Mouse (Mus musculus): Measurements from ENCODE around the gene Lgr5. TPM values are rescaled to one million over a fixed set of nuclear protein-coding genes. Genes with fewer than 3 reads are reported as not detected.

Gene Lgr5
- polyA plus RNA-seq, 1 experiment, result 1.5 TPM

DNA sequence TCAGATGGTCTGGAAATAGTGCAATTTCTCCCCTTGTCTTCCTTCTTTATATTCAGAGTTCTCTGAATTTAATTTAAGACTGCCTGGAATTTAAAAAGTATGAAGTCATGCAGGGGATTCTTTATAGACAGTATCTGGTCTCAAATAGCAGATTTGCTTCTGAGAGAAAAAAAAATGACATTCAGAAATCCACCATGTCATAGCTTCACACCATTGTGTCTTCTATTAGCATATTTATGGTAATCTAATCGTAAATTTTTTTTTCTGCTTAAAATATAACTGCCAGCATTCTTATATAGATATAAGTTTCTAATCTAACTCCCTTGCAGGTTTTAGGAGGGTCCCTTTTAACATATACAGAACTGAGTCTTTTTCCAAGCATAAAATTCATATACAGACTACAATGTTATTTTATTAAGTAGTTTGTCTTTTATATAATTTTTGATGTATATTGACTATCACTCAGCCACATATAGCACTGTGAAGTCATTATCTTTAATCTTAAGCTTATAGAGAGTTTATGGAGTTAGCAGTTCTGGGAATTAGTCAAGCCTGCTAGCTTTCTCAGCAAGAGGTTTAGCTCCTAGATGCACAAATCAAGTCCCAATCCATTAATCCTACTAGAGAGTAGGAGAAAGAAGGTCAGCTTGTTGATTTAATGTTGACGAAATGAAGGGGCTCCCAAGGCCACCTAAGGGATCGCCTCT lies 15.7 kb downstream of the Lgr5 start:
- TF ChIP-seq POLR2A (IDR thresholded peaks at IDR 0.05; ENCODE audit: extremely low read depth, insufficient read depth, low read length) (no peak), CTCF (IDR thresholded peaks at IDR 0.05; ENCODE audit: extremely low read depth, insufficient read depth, low read length) (no peak)
- Histone ChIP-seq H3K27ac (ENCODE audit: insufficient read depth, low read length) (no peak overlapping the region), H3K4me3 (ENCODE audit: insufficient read depth, low read length) (no peak overlapping the region), H3K4me1 (ENCODE audit: control insufficient read depth, insufficient read depth, low read length) (no peaks in the 10 kb centered on the region)

DNA sequence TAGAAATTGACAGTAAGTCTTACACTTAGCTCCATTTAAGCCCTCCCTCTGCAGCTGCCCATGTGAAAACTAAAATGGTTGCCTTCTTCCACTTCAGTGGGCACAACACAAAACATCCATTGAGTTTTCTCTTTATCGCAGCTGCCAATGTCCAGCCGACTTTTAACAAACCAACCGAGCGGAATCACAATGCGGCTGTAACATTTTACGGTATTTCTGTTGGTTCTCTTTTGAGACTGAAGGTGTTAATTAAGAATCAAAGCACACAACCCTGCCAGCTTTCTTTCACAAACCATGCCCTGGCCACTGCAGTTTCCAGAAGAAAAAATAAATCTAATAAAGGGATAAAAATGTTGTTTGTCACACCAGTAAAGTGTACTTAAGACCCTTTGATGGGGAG lies 16.3 kb downstream of the Lgr5 start:
- Histone ChIP-seq H3K27ac (ENCODE audit: insufficient read depth, low read length) (no peak overlapping the region), H3K4me1 (ENCODE audit: control insufficient read depth, insufficient read depth, low read length) (no peaks in the 10 kb centered on the region), H3K4me3 (ENCODE audit: insufficient read depth, low read length) (no peak overlapping the region)
- TF ChIP-seq POLR2A (IDR thresholded peaks at IDR 0.05; ENCODE audit: extremely low read depth, insufficient read depth, low read length), result no peak
- TF ChIP-seq CTCF (IDR thresholded peaks at IDR 0.05; ENCODE audit: extremely low read depth, insufficient read depth, low read length), result no peak

DNA sequence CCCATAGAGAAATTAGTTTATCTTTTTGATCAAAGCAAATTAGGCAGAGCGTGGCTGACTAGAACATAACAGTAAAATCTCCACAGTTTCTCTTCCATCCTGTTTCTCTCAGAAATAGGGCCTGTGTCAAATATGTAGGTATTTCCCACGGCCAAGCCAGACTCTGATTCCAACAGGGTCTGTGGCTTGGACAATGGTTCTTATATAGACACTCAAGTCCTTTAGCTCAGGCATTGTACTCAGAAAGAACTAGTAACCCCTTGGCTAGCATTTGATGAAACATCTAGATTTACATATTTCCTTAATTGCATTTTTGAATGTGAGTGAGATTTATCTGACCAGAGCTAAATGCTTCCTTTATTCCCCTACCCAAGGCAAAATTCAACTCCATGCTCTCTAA lies 17.0 kb downstream of the Lgr5 start:
- Histone ChIP-seq H3K4me3 (ENCODE audit: insufficient read depth, low read length) (no peak overlapping the region), H3K4me1 (ENCODE audit: control insufficient read depth, insufficient read depth, low read length) (no peaks in the 10 kb centered on the region), H3K27ac (ENCODE audit: insufficient read depth, low read length) (no peak overlapping the region)
- TF ChIP-seq CTCF (IDR thresholded peaks at IDR 0.05; ENCODE audit: extremely low read depth, insufficient read depth, low read length), result no peak
- no peak for TF ChIP-seq POLR2A (IDR thresholded peaks at IDR 0.05; ENCODE audit: extremely low read depth, insufficient read depth, low read length)

DNA sequence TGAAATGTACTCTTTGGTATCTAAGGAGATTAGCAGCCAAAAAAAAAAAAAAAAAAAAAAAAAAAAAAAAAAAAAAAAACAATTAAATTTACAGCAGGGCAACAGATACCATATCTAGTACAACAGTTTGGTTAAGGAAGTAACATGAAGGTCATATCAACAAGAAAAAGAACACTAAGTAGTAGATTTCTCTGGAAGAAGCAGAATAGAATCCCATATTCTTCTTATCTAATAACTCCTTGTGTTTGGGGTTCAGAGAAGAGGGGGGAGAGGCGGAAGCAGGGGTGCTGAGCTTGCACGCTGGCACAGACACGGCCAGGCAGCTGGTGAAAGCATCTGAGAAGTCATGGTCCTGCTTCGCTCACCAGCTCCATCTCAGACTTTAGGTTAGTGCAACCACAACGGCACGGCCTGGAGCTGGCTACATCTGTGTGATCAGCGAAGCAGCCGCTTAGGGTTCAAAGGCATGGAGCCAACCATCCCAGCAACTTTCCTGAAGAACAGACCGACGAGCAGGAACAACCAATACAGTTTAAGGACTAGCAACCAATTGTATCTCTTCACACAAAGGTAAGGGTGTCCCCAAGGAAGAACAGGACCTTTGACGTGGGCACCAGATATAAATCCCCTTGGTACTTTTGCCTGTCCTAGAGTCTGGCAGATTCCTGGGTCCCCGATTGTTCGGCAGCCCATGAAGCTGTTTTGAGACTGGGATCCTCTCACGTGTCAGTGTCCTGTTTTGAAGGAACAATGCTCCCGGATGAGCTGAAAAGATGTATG lies 17.7 kb downstream of the Lgr5 start, which contains the start of gene A930009A15Rik:
Gene A930009A15Rik, plus strand, starts transcription at position 275 of the 780 bp plus-strand sequence.
- Histone ChIP-seq H3K4me3 (ENCODE audit: insufficient read depth, low read length) (no peak within 1 kb of the TSS), H3K4me1 (ENCODE audit: control insufficient read depth, insufficient read depth, low read length) (no peaks in the 10 kb centered on the region), H3K27ac (ENCODE audit: insufficient read depth, low read length) (no peak within 1 kb of the TSS)
- TF ChIP-seq POLR2A (IDR thresholded peaks at IDR 0.05; ENCODE audit: extremely low read depth, insufficient read depth, low read length) (0 out of 2 replicates have a peak, but pooled peaks have one; percentile 26), CTCF (IDR thresholded peaks at IDR 0.05; ENCODE audit: extremely low read depth, insufficient read depth, low read length) (no peak)

DNA sequence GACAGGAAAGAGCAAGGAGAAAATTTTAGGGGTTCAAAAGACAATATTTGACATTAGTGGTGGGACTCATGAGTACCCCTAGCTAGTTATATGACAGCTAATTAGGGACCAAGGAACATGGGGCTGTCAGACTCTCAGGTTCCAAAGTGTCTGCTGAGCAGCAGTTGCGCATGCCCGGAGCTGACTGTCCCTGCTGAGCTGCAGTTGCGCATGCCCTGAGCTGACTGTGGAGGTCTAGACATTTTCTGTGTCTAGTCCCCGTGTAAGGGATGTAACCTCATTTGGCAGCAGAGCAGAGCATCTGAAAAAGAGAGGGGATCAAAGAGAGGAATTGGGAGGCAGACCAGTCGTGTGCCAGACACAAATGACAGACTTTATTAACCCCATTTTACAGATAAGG lies 23.6 kb downstream of the Lgr5 start:
- TF ChIP-seq POLR2A (IDR thresholded peaks at IDR 0.05; ENCODE audit: extremely low read depth, insufficient read depth, low read length), result no peak
- no peak for TF ChIP-seq CTCF (IDR thresholded peaks at IDR 0.05; ENCODE audit: extremely low read depth, insufficient read depth, low read length)
- Histone ChIP-seq H3K4me3 (ENCODE audit: insufficient read depth, low read length) (no peak overlapping the region), H3K27ac (ENCODE audit: insufficient read depth, low read length) (no peak overlapping the region), H3K4me1 (ENCODE audit: control insufficient read depth, insufficient read depth, low read length) (no peaks in the 10 kb centered on the region)

DNA sequence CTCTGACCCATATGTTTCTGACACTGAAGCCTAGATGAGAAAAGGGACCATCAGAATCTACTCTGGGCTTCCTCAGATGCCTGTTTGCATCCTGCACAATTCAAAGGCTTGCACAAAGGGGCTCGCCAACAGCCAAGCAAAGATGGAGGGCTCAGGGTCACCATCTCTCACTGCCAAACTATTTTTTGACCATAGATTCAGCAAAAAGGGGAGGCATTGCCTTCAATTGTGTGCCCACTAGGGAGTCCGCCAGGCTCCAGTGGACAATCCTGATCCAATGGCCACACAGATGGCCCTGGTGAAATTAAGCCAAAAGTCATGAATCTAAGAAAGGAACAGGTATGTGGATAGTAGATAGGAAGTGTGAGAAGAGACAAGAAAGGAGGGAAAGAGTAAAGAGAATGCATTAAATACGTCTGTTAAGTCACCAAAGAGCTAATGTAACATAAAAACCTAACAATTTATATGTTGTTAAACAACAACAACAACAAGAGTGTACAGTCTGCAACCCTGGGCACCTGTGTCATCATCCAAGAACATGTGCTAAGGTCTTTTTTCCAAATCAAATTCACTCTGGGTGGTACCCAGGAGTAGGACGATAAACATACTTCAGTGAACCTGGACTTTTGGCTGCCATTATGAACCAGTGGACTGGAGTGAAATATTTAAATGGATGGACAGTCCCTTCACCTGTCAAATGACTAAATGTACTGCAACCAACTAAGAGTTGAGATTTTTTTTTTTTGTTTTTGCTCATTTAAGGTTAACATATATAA lies 24.5 kb downstream of the Lgr5 start:
- H3K27ac ChIP-seq (ENCODE audit: insufficient read depth, low read length), result no peak overlapping the region
- H3K4me3 ChIP-seq (ENCODE audit: insufficient read depth, low read length), result no peak overlapping the region
- H3K4me1 ChIP-seq (ENCODE audit: control insufficient read depth, insufficient read depth, low read length), result no peaks in the 10 kb centered on the region
- TF ChIP-seq CTCF (IDR thresholded peaks at IDR 0.05; ENCODE audit: extremely low read depth, insufficient read depth, low read length) (no peak), POLR2A (IDR thresholded peaks at IDR 0.05; ENCODE audit: extremely low read depth, insufficient read depth, low read length) (no peak)

DNA sequence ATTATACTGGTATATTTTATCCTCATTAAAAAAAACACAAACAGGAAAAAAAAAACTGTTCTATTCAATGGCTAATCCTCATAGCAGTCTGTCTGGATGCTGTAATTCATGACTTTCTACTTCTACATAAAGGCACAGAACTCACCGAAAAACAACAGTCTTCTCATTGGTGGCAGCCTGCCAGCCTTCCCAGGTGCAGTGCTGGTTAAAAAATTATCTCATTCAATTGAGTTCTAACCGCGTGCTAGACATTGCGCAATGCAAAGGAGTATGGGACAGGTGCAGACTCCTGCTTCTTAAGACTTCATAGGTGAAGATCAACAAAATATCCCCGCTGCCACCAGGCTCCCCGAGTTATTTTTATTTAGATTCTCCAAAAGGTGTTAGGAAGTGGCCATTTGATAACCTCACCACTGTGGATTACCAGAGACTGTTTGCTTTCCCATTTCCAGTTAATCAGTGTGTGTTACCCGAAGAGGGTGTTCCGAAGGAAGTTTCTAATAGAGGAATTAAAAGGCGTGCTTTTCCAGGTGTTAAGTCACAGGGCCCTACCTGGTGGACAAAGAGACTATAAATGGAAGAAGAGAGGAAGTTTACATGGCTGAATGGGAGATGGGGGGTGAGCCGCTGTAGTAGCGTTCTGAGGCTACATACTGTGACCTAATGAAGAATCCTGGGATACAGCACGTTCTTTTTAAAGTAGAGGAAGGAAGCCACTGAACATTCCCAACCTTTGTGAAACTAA lies 26.3 kb downstream of the Lgr5 start:
- H3K27ac ChIP-seq (ENCODE audit: insufficient read depth, low read length), result no peak overlapping the region
- H3K4me3 ChIP-seq (ENCODE audit: insufficient read depth, low read length), result no peak overlapping the region
- TF ChIP-seq POLR2A (IDR thresholded peaks at IDR 0.05; ENCODE audit: extremely low read depth, insufficient read depth, low read length), result no peak
- no peak for TF ChIP-seq CTCF (IDR thresholded peaks at IDR 0.05; ENCODE audit: extremely low read depth, insufficient read depth, low read length)
- no peaks in the 10 kb centered on the region for H3K4me1 ChIP-seq (ENCODE audit: control insufficient read depth, insufficient read depth, low read length)

DNA sequence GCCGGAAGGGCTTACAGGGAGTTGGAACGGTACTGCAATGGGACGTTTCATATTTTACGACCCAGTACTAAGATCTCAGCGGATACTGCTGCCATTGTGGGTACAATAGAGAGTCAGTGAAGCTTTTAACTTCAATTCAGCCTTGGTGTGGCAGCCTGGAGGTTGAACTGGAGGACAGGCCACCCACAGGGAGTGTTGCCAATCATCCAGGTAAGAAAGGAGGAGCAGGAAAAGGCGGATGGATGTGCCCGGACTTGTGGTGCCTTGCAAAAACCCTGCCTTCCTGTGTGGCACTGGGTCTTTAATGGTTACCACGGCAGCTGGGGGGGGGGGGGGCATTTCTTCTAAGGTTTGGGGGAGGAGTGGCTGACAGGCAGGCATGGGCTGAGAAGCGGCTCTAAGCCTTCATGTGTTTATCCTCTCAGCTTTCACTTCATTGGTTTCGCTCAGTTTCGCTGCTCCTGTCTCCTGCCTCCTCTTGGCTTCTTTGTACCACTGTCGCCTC lies 30.8 kb downstream of the Lgr5 start:
- no peak for TF ChIP-seq POLR2A (IDR thresholded peaks at IDR 0.05; ENCODE audit: extremely low read depth, insufficient read depth, low read length)
- TF ChIP-seq CTCF (IDR thresholded peaks at IDR 0.05; ENCODE audit: extremely low read depth, insufficient read depth, low read length), result no peak
- no peak overlapping the region for H3K27ac ChIP-seq (ENCODE audit: insufficient read depth, low read length)
- H3K4me3 ChIP-seq (ENCODE audit: insufficient read depth, low read length), result no peak overlapping the region
- H3K4me1 ChIP-seq (ENCODE audit: control insufficient read depth, insufficient read depth, low read length), result no peaks in the 10 kb centered on the region
